Mouse (Mus musculus) kidney, adult 9 months (tissue): ENCODE results near the gene Lonp1.
A peak's percentile ranks its signal among the peaks of the same experiment; 100 is the strongest.

Experiments
- DNase-seq: peaks from one replicate; pipeline ENCODE4 v3.0.0; 2022

Lonp1 gene

GRCm38 (mm10) chr17:56585171-56585821, 41.4 kb downstream of the Lonp1 start:
- DNase-seq: peak; percentile 44

GRCm38 (mm10) chr17:56584257-56585130, 42.2 kb downstream of the Lonp1 start, which contains the start of the genes Safb2 and Safb:
Gene Safb2 (minus strand): TSS chr17:56584585.
Gene Safb (plus strand): TSS chr17:56584825.
- DNase-seq: peak; percentile 99

GRCm38 (mm10) chr17:56583611-56584256, 43.0 kb downstream of the Lonp1 start:
- DNase-seq: peak; percentile 53

GRCm38 (mm10) chr17:56583071-56583470, 43.6 kb downstream of the Lonp1 start:
- DNase-seq: no peak

- no peak for DNase-seq
Observed at GRCm38 (mm10) chr17:56572939-56573338, 53.7 kb downstream of the Lonp1 start.

- peak; percentile 36 for DNase-seq
Observed at GRCm38 (mm10) chr17:56572154-56572553, 54.5 kb downstream of the Lonp1 start.

- no peak for DNase-seq
Observed at GRCm38 (mm10) chr17:56570287-56570686, 56.4 kb downstream of the Lonp1 start.

GRCm38 (mm10) chr17:56567370-56567769, 59.3 kb downstream of the Lonp1 start:
- DNase-seq: no peak

- no peak for DNase-seq
Observed at GRCm38 (mm10) chr17:56566918-56567317, 59.8 kb downstream of the Lonp1 start.

GRCm38 (mm10) chr17:56566293-56566692, 60.4 kb downstream of the Lonp1 start:
- no peak for DNase-seq
